Mouse (Mus musculus): Measurements from ENCODE around the gene C1ql2.

GRCm38 (mm10) chr1:120354387-120354786 is 14.0 kb downstream of the C1ql2 start:
- TF ChIP-seq POLR2A (IDR thresholded peaks at IDR 0.05; ENCODE audit: control insufficient read depth, low read depth, low read length) (no peak), CTCF (IDR thresholded peaks at IDR 0.05; ENCODE audit: control insufficient read depth, insufficient read depth, insufficient replicate concordance, low read depth, low read length) (no peak)

Data from testis, adult 2 months (tissue).